ENCODE assay signal across 12 mouse cellular contexts in the genomic region with DNA sequence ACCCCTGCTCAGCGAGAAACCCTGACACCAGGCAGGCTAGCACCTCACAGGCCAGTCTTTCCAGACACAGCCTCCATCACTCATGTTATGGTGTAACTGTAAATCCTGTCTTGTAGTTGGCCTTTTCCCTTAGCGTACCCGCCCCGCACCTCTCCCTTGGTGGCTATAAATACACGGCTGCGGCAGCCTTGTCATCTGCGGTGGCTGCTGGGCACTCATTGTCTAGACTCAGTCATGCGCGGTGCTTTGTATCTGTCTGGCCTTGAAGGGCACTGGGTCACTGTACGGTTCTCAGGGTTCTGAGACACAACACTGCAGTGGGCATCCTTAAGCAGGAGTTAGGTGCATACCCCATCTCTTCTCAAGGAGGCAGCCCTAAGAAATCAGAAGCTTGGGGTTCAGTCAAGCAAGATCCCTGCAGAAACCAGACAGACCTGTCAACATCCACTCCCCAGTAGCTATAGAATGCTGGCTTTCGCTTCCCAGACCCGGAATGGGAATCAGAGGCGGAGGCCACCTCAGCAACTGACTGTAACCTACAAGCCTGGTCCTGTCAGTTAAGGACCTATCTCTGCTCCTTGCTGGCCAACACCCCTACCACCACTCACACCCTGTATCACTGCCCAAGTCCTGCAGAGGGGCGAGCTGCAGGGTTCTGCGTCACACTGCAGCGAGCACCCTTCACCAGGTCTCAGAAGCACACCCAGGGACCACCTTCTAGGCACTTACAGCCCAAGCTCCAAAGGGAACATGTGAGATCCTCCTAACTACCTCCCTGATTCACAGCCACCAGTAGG. TPM values are rescaled to one million over a fixed set of nuclear protein-coding genes. Genes with fewer than 3 reads are reported as not detected.
DNase-seq lines count a peak whose midpoint lies in the region; ATAC-seq and TF ChIP-seq lines count a peak whose summit lies in the region.
"Had no signal": no experiment of that assay in that cellular context is flagged by ENCODE, and none has a peak within 500 bp of the region (broad histone marks: within the 10 kb centered on the region; RNA-seq: fewer than 3 reads in every experiment).

No protein-coding gene starts in this region.

- peak; percentile 65 for ATAC-seq in heart, embryonic 15.5 days (replicated peaks; ENCODE audit: insufficient number of reproducible peaks, insufficient read depth, low FRiP score, low read depth)
- ATAC-seq in liver, embryonic 16.5 days (ENCODE audit: low read depth) = no peak; the same call in 1 of the 2 replicates
- no peak for ATAC-seq in granulocyte monocyte progenitor cell, adult 5-6 weeks (replicated peaks; ENCODE audit: poor library complexity, severe bottlenecking)

- H3K27me3 ChIP-seq in heart, adult 2 months (ENCODE audit: control insufficient read depth, insufficient read depth, low read length) = no peaks in the 10 kb centered on the region
- H3K27me3 ChIP-seq in heart, embryonic 15.5 days = no peaks in the 10 kb centered on the region
- H3K27me3 ChIP-seq in liver, embryonic 16.5 days (ENCODE audit: control insufficient read depth, insufficient read depth, low read depth, low read length) = no peaks in the 10 kb centered on the region
- H3K27me3 ChIP-seq: limb, embryonic 13.5 days had no signal

- 65% methylated on average over 16 of the region's 16 CpGs for WGBS in heart, adult 2 months
- WGBS in heart, embryonic 15.5 days = 48% methylated on average over 16 of the region's 16 CpGs
- 75% methylated on average over 16 of the region's 16 CpGs for WGBS in liver, embryonic 16.5 days (ENCODE audit: insufficient replicate concordance)

- TF ChIP-seq EP300 in heart, adult 2 months (IDR thresholded peaks at IDR 0.05; ENCODE audit: insufficient read depth, low read depth, low read length) = 0 out of 2 replicates have a peak, but pooled peaks have one; percentile 18

- H3K27ac ChIP-seq in heart, adult 2 months = peak overlapping the region; percentile 41
- peak overlapping the region; percentile 7; the same call in 1 of the 2 replicates for H3K27ac ChIP-seq in cortical plate, adult 2 months (ENCODE audit: insufficient read depth, low read length)
- peak overlapping the region; percentile 85 for H3K27ac ChIP-seq in heart, embryonic 15.5 days
- H3K27ac ChIP-seq in liver, embryonic 16.5 days (ENCODE audit: low read length) = no peak overlapping the region
- H3K27ac ChIP-seq: limb, embryonic 13.5 days had no signal

- intact Hi-C loops in heart, adult 2 months (cut with DNase I) = no loop called here

- no peaks in the 10 kb centered on the region; the same call in 1 of the 2 replicates for H3K4me1 ChIP-seq in heart, adult 2 months (ENCODE audit: control insufficient read depth, insufficient read depth, low read length)
- H3K4me1 ChIP-seq in cortical plate, adult 2 months (ENCODE audit: control insufficient read depth, insufficient read depth, low read length) = peaks cover 14% of the 10 kb centered on the region
- H3K4me1 ChIP-seq in heart, embryonic 15.5 days (replicated peaks) = peaks cover 41% of the 10 kb centered on the region
- peaks cover 8% of the 10 kb centered on the region for H3K4me1 ChIP-seq in liver, embryonic 16.5 days (ENCODE audit: control insufficient read depth, low read depth, low read length)
- H3K4me1 ChIP-seq: limb, embryonic 13.5 days had no signal

- no peaks in the 10 kb centered on the region for H3K36me3 ChIP-seq in heart, adult 2 months (ENCODE audit: control insufficient read depth, insufficient read depth, low read length)
- H3K36me3 ChIP-seq in heart, embryonic 15.5 days = peaks cover 13% of the 10 kb centered on the region; the same call in 1 of the 2 replicates
- H3K36me3 ChIP-seq in liver, embryonic 16.5 days (ENCODE audit: control insufficient read depth, insufficient read depth) = no peaks in the 10 kb centered on the region
- H3K36me3 ChIP-seq: limb, embryonic 13.5 days had no signal

- peak overlapping the region; percentile 15; the same call in 1 of the 2 replicates for H3K4me2 ChIP-seq in heart, embryonic 15.5 days
- no peak overlapping the region for H3K4me2 ChIP-seq in liver, embryonic 16.5 days (ENCODE audit: low read depth, low read length)
- H3K4me2 ChIP-seq: limb, embryonic 13.5 days had no signal

- H3K79me2 ChIP-seq in heart, adult 2 months (replicated peaks; ENCODE audit: control insufficient read depth, insufficient read depth, low read length) = no peaks in the 10 kb centered on the region

- no peak overlapping the region for H3K4me3 ChIP-seq in heart, adult 2 months
- H3K4me3 ChIP-seq in cortical plate, adult 2 months (ENCODE audit: insufficient read depth, low read length) = no peak overlapping the region
- H3K4me3 ChIP-seq in heart, embryonic 15.5 days = no peak overlapping the region
- no peak overlapping the region for H3K4me3 ChIP-seq in liver, embryonic 16.5 days (ENCODE audit: low read depth, low read length)
- H3K4me3 ChIP-seq: erythroblast, embryonic 14.5 days; limb, embryonic 13.5 days had no signal

- no peak for TF ChIP-seq POLR2A in heart, adult 2 months (IDR thresholded peaks at IDR 0.05; ENCODE audit: insufficient read depth, low read depth, low read length)
- TF ChIP-seq POLR2A in cortical plate, adult 2 months (IDR thresholded peaks at IDR 0.05; ENCODE audit: extremely low read depth, insufficient read depth, low read length) = no peak

- no peak overlapping the region; the same call in 1 of the 2 replicates for H3K9ac ChIP-seq in heart, adult 2 months (ENCODE audit: low read depth, low read length)
- H3K9ac ChIP-seq in heart, embryonic 15.5 days = peak overlapping the region; percentile 2; the same call in 1 of the 2 replicates
- peak overlapping the region; percentile 24; the same call in 1 of the 2 replicates for H3K9ac ChIP-seq in liver, embryonic 16.5 days (ENCODE audit: low read depth, low read length)
- H3K9ac ChIP-seq: limb, embryonic 13.5 days had no signal

- no peak for TF ChIP-seq CTCF in heart, adult 2 months (IDR thresholded peaks at IDR 0.05)
- TF ChIP-seq CTCF in cortical plate, adult 2 months (IDR thresholded peaks at IDR 0.05; ENCODE audit: extremely low read depth, insufficient read depth, low read length) = no peak

- peak in 1 of 2 experiments; percentile 51 for DNase-seq in heart, adult 2 months
- no peak for DNase-seq in heart, adult 8-10 months (ENCODE audit: low spot score)
- no peak for DNase-seq in spleen, postnatal 14 days (ENCODE audit: low spot score in 2 of 2)
- DNase-seq in cerebellum, adult 9-11 months = no peak
- DNase-seq: cerebellum, adult 9-10 months; thymus, postnatal 14 days had no signal

- no peaks in the 10 kb centered on the region for H3K9me3 ChIP-seq in heart, embryonic 15.5 days (replicated peaks)
- H3K9me3 ChIP-seq in liver, embryonic 16.5 days (replicated peaks; ENCODE audit: control insufficient read depth, low read length) = no peaks in the 10 kb centered on the region
- H3K9me3 ChIP-seq: limb, embryonic 13.5 days had no signal

RNA-seq across cellular contexts. Expression of gene Plpp7, which starts 10.0 kb away (rescaled TPM):
- total RNA-seq in heart, adult 2 months (2021) = 10 to 100 TPM; 33.6 to 33.8 TPM
- 56.3 and 62.1 TPM in 2 replicates for polyA plus RNA-seq in heart, adult 2 months (2012; rRNA removed)
- 10 to 100 TPM; 34.7 to 48.9 (median 42.6) TPM for total RNA-seq in heart, adult 8-10 months (2022)
- polyA plus RNA-seq in cortical plate, adult 2 months (2012; rRNA removed) = 34.5 and 36.4 TPM in 2 replicates
- 15.9 and 16.1 TPM in 2 replicates for polyA plus RNA-seq in heart, embryonic 15.5 days (2015; fragmentation: Nextera tagmentation; extraction: Ambion mirVana)
- polyA plus RNA-seq in liver, embryonic 16.5 days (2015; fragmentation: Nextera tagmentation; extraction: Ambion mirVana) = 1.4 and 2.1 TPM in 2 replicates
- 2.6 TPM in 1 of 2 replicates, not detected in the other for total RNA-seq in granulocyte monocyte progenitor cell, adult 5-6 weeks (2014; fragmentation: Nextera tagmentation)
- total RNA-seq in granulocyte monocyte progenitor cell, adult 5-6 weeks (2017) = 0.56 and 0.77 TPM in 2 replicates

RNA-seq across cellular contexts. Expression of gene Fam78a, which starts 20.7 kb away (rescaled TPM):
- 10 to 100 TPM; 15.9 to 19.1 TPM for total RNA-seq in heart, adult 2 months (2021)
- 18.7 and 24.9 TPM in 2 replicates for polyA plus RNA-seq in heart, adult 2 months (2012; rRNA removed)
- 10 to 100 TPM; 12.7 to 26.1 (median 16.3) TPM for total RNA-seq in heart, adult 8-10 months (2022)
- polyA plus RNA-seq in cortical plate, adult 2 months (2012; rRNA removed) = 3.2 and 3.7 TPM in 2 replicates
- 26.7 and 29.1 TPM in 2 replicates for polyA plus RNA-seq in heart, embryonic 15.5 days (2015; fragmentation: Nextera tagmentation; extraction: Ambion mirVana)
- polyA plus RNA-seq in liver, embryonic 16.5 days (2015; fragmentation: Nextera tagmentation; extraction: Ambion mirVana) = 6.5 and 7.0 TPM in 2 replicates
- total RNA-seq in granulocyte monocyte progenitor cell, adult 5-6 weeks (2014; fragmentation: Nextera tagmentation) = 10.9 and 11.9 TPM in 2 replicates
- total RNA-seq in granulocyte monocyte progenitor cell, adult 5-6 weeks (2017) = 6.5 and 8.6 TPM in 2 replicates

RNA-seq across cellular contexts. Expression of gene Prrc2b, which starts 45.6 kb away (rescaled TPM):
- 10 to 100 TPM; 78.3 to 82.6 TPM for total RNA-seq in heart, adult 2 months (2021)
- polyA plus RNA-seq in heart, adult 2 months (2012; rRNA removed) = 39.3 and 46.9 TPM in 2 replicates
- 10 to 100 TPM; 83.5 to 94.1 (median 89.2) TPM for total RNA-seq in heart, adult 8-10 months (2022)
- 97.6 and 99.1 TPM in 2 replicates for polyA plus RNA-seq in cortical plate, adult 2 months (2012; rRNA removed)
- polyA plus RNA-seq in heart, embryonic 15.5 days (2015; fragmentation: Nextera tagmentation; extraction: Ambion mirVana) = 21.0 and 34.8 TPM in 2 replicates
- 4.5 and 4.7 TPM in 2 replicates for polyA plus RNA-seq in liver, embryonic 16.5 days (2015; fragmentation: Nextera tagmentation; extraction: Ambion mirVana)
- total RNA-seq in granulocyte monocyte progenitor cell, adult 5-6 weeks (2014; fragmentation: Nextera tagmentation) = 32.6 and 46.7 TPM in 2 replicates
- total RNA-seq in granulocyte monocyte progenitor cell, adult 5-6 weeks (2017) = 10.5 and 12.8 TPM in 2 replicates
